In genomic region chr9:107738020-107738840, GRCm38 (mm10) we compare ENCODE assay signal across 8 mouse cellular contexts. TPM values are rescaled to one million over a fixed set of nuclear protein-coding genes. Genes with fewer than 3 reads are reported as not detected.
A peak's percentile ranks its signal among the peaks of the same experiment; 100 is the strongest.
DNase-seq lines count a peak whose midpoint lies in the region; ATAC-seq lines count a peak whose summit lies in the region.

No protein-coding gene starts in this region.

- H3K9me3 ChIP-seq in hindbrain, embryonic 16.5 days (ENCODE audit: control insufficient read depth, low read length), result no peaks in the 10 kb centered on the region

- H3K4me2 ChIP-seq in hindbrain, embryonic 16.5 days (ENCODE audit: low read length), result no peak overlapping the region

- peak overlapping the region; percentile 16 for H3K27ac ChIP-seq in hindbrain, embryonic 16.5 days (ENCODE audit: low read depth, low read length)

- no peaks in the 10 kb centered on the region for H3K27me3 ChIP-seq in hindbrain, embryonic 16.5 days (replicated peaks; ENCODE audit: control insufficient read depth, insufficient read depth, low read length)

- 18% methylated on average over 7 of the region's 7 CpGs for WGBS in hindbrain, embryonic 16.5 days

- peak; percentile 70 for ATAC-seq in hindbrain, embryonic 16.5 days

- H3K9ac ChIP-seq in hindbrain, embryonic 16.5 days (ENCODE audit: low read depth, low read length), result no peak overlapping the region

- peaks cover 24% of the 10 kb centered on the region for H3K4me1 ChIP-seq in hindbrain, embryonic 16.5 days (ENCODE audit: control insufficient read depth, insufficient read depth, low read depth, low read length)

- peak; percentile 86 for DNase-seq in R1 (ENCODE audit: low read depth, low spot score)
- DNase-seq in cerebellum, postnatal 36 days, result peak; percentile 86 to 91
- DNase-seq in gastrocnemius, adult 18-20 months (ENCODE audit: low spot score), result peak; percentile 84
- peak; percentile 74 for DNase-seq in left cerebral cortex, adult 11 months (ENCODE audit: low spot score)
- peak; percentile 93 for DNase-seq in lung, postnatal 36 days
- DNase-seq in retina, postnatal 7 days (ENCODE audit: low read depth, low spot score), result peak; percentile 80
- DNase-seq in urinary bladder, adult 18-20 months (ENCODE audit: low spot score in 2 of 2), result peak; percentile 69 to 86

- peaks cover 44% of the 10 kb centered on the region for H3K36me3 ChIP-seq in hindbrain, embryonic 16.5 days (ENCODE audit: control insufficient read depth, insufficient read depth, low read length)

- no peak overlapping the region for H3K4me3 ChIP-seq in hindbrain, embryonic 16.5 days (ENCODE audit: low read length)

RNA-seq across cellular contexts. Expression of gene Sema3f, which starts 28.0 kb away (rescaled TPM):
- 1 to 10 TPM; 6.2 to 6.8 TPM for total RNA-seq in gastrocnemius, adult 18-20 months (2021)
- polyA plus RNA-seq in hindbrain, embryonic 16.5 days (2015; fragmentation: Nextera tagmentation; extraction: Ambion mirVana), result 10.0 and 13.0 TPM in 2 replicates

RNA-seq across cellular contexts. Expression of gene Rbm5, which starts 32.6 kb away (rescaled TPM):
- 10 to 100 TPM; 34.3 to 40.5 TPM for total RNA-seq in gastrocnemius, adult 18-20 months (2021)
- polyA plus RNA-seq in hindbrain, embryonic 16.5 days (2015; fragmentation: Nextera tagmentation; extraction: Ambion mirVana), result 210 and 236 TPM in 2 replicates

RNA-seq across cellular contexts. Expression of gene Gnat1, which starts 58.7 kb away (rescaled TPM):
- total RNA-seq in gastrocnemius, adult 18-20 months (2021), result not detected
- polyA plus RNA-seq in hindbrain, embryonic 16.5 days (2015; fragmentation: Nextera tagmentation; extraction: Ambion mirVana), result 1.3 and 2.7 TPM in 2 replicates
